Mouse (Mus musculus): ENCODE results near the gene Scg5. TPM values are rescaled to one million over a fixed set of nuclear protein-coding genes. Genes with fewer than 3 reads are reported as not detected.

The Scg5 gene
- total and polyA plus RNA-seq, 3 experiments: 6.3 to 60.8 (median 35.3) TPM

DNA sequence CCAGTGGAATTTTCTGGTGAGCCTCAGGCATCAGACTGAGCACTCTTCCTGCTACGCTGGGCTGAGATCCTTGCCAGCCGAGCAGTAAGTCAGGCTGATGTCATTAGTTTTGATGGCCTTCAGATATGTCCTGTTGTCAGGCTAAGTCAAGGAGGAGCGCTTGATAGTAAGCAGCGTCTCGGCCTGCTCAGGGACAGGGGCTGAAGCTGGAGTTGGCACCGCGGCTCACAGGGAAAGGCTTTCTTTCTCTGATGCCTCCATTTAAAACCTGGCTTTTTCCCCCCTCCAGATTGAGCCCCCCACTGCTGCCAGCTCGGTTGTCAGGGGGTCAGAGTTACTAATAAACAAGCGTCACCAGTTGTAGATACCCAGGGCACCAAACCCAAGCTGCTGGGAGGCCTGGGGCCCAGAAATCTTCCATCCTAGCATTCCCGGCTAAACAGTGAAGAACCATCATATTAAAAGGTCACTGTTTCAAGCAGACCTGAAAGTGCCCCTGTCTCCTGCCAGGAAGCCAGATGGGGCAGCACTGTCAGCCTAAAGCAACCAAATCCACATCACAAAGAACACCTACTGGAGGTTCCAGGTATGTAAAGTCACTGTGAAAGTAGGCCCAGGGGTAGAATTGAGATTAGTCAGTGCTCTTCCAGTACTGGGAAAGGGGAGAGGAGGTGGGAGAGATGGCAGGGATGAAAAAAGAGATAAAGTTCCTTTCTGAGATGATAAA lies 21.9 kb downstream of the Scg5 start:
- DNase-seq: peak; percentile 76

- no peak for DNase-seq
Measured at GRCm38 (mm10) chr2:113805765-113806164, 23.2 kb downstream of the Scg5 start.

DNA sequence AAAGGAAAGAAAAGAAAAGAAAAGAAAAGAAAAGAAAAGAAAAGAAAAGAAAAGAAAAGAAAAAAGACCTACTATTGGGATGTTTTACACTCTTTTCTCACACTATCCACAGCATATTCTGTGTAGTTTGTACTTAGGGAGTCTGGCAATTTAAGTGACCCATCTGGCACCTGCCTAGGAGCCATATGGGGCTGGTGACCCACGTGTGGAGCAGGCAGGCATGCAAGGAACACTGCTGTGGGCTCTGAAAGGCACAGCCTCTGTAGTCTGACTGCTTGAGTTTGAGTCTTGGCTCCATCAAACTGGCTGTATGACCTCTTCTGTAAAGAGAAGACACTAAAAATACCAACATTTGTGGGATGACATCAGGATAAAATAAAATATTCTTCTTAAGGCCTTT lies 25.2 kb downstream of the Scg5 start:
- DNase-seq: no peak

- DNase-seq: no peak
Measured at GRCm38 (mm10) chr2:113800846-113801245, 28.1 kb downstream of the Scg5 start.

- no peak for DNase-seq
Measured at GRCm38 (mm10) chr2:113798605-113799004, 30.3 kb downstream of the Scg5 start.

- DNase-seq: no peak
Measured at GRCm38 (mm10) chr2:113795186-113795585, 33.7 kb downstream of the Scg5 start.

- no peak for DNase-seq
Measured at GRCm38 (mm10) chr2:113793521-113793920, 35.4 kb downstream of the Scg5 start.

DNA sequence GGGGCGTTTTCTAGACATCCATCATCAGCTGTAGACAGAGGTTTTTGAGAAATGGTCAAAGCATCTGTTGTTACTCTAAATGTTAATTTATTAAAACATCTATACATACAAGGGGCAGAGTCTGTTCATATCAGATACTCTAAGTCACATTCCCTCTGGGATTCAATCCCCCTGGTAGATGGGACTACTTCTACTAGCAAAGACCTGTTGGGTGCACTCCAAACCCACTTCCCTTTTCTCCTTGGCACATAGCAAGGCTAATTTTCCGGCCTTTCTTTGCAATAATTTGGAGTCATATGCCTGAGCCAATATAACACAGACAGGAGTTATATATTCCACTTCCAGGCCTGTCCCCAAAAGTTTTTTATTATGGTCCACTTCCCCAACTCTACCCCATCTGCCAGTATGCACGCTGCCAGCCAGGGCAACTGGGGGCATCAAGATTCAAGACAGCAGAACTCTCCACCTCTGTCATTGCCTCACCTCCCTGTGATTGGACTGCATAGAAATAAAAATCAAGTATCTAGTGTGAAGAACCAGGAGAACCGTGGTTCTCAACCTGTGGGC lies 40.0 kb downstream of the Scg5 start:
- DNase-seq: no peak

GRCm38 (mm10) chr2:113787882-113788281 lies 41.0 kb downstream of the Scg5 start:
- no peak for DNase-seq

- no peak for DNase-seq
Measured at GRCm38 (mm10) chr2:113784851-113785250, 44.1 kb downstream of the Scg5 start.

DNA sequence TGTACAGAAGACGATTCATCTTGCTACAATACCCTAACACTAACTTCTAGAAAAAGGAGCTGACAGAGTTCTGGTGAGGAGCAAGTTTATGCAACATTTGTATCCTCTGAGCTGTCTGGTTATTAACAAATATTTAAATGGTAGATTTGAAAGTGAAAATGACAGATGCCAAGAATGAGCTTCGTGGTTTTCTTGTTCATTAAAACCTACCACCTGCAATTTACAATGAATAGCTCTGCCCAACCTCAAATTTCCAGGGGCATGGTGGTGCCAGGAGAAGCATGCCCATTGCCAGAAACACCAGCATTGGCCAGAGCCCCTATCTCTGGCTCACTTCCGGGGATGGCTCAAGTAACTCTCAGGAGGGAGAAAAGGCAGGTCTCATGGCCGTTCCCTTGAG lies 47.4 kb downstream of the Scg5 start:
- no peak for DNase-seq

- no peak for DNase-seq
Measured at GRCm38 (mm10) chr2:113781107-113781506, 47.8 kb downstream of the Scg5 start.

DNA sequence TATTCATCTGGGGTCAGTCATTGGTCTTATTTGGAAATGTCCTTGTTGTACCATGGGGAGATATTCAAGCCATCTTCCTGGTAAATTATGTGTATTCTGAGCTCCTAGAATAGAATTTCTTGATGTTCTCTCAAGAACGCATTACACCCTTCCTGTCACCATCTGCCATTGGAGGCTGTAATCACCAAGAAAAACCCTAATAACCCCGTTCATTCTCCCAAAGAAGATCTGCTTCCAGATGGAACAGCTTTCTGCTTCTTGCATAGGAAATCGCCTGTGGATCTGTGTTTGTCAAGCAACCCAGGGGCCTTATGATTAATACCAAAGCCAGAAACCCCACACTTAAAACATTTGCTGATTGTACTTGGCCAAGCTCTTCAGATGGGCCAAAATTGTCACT lies 49.6 kb downstream of the Scg5 start:
- DNase-seq: no peak

GRCm38 (mm10) chr2:113778036-113778435 lies 50.9 kb downstream of the Scg5 start:
- no peak for DNase-seq

DNA sequence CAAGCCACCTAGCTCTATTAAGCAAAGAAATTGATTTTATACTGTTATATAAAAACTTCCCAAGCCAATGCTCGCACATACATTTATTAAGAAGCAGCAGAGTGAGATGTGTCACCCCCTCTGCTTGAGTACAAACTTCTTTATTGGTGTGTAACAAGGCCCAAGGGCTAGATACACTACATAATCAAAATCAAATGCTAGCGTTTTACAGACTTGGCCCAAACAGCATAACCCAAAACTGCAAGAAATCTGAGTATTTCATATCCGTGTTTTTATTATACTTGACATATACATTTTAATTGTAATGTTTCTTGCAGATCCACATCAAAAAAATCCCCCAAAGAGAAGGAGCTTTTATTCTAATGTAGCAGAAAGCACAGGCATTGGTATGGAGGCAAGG lies 52.6 kb downstream of the Scg5 start:
- no peak for DNase-seq

DNA sequence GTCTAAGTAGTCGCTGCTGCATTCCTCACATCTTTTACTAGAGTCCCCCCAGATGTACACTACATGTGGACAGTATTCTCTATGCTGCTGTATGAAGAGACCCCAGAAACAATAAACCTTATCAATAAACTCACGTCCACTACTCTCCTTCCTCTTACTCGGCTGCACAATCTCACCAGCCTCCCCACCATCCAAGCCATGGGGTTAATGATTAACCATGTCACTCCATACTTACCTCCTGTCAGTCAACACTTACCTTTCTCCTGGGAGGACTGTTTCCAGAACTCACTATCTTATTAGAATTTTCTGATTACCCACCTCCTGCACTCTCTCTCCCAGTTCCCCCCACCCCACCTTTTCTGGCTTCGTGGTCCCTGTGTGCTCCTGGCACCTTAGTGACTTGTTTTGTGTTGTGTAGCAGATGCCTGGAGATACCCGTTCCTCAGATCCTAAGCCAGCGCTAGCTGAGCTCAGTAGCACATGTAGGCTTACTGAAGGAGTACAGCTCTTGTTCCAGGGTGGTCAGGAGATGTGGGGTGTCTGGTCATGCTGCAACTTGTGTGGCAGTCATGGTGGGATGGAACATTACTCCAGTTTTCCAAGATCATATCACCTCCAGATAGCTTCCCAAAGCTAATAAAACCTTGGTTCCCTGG lies 54.6 kb downstream of the Scg5 start:
- DNase-seq: no peak

GRCm38 (mm10) chr2:113768541-113769303 lies 60.2 kb downstream of the Scg5 start:
- DNase-seq: no peak

GRCm38 (mm10) chr2:113765885-113766284 lies 63.0 kb downstream of the Scg5 start:
- DNase-seq: no peak

DNA sequence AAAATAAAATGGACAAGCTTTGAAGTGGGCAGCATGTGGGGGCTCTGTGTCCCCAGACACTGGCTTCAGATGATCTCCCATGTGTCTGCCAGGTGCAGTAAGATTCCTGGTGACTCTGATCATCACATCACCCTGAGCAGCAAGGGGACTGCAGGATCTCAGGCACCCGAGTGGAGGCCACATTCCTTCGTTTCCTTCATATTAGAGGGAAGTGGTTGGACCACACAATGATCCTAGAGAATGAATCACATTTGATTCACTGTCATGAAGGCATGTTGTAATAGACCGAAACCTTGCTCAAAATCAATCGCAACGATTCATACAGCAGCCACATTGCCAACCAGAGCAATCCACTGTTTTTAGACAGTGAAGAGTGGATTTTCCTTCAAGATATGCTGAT lies 64.0 kb downstream of the Scg5 start:
- DNase-seq: no peak

DNA sequence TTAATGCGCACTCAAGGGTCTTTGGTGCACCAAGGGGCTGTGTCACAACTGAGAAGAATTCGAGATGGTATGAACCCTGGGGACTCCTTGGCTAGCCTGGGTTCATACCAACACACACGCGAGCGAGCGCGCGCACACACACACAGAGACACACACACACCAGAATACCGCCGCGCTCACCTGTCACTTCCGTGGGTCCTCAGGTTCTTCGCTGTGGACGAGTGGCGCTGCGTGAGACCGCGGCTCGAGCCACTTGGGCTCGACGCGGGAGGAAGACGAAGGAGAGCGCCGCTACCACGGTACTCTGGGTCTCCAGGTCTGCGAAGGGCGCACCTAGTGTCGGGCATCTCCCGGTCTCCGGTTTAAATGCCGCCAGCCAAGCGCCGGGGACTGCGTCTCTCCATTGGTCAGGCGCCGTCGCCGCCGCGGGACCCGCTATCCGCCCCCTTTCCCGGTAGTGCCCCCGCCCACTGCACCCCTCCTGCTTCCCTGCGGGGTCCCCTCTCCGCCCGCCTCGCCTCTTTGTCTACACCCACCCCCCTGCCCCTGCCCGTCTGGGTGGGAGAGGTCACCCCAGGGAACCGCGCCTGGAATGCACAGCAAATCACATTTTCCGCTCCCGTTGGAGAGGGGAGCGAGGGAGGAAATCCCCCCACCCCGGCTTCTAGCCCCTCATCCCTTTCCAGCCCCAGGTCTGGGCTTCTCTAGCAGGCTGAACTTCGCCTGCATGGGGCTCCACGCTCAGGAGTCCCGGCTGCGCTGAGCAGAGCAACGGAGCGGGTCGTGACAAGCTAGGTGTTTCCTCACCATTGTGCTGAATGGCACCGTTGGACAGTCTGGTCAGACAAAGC lies 70.4 kb downstream of the Scg5 start, which contains the start of gene Grem1:
Grem1 (minus strand) TSS at position 336 of the 851 bp plus-strand sequence.
- DNase-seq: no peak

- DNase-seq: no peak
Measured at GRCm38 (mm10) chr2:113757525-113758310, 71.2 kb downstream of the Scg5 start.

Data from adrenal gland, adult 2 months (tissue).